ENCODE assay signal across 8 mouse cellular contexts in genomic region chr19:8897865-8898495, GRCm38 (mm10). TPM values are rescaled to one million over a fixed set of nuclear protein-coding genes. Genes with fewer than 3 reads are reported as not detected.
DNase-seq lines count a peak whose midpoint lies in the region; ATAC-seq lines count a peak whose summit lies in the region.

Ganab (plus strand) TSS chr19:8898071.

- under 1% methylated on average over 53 of the region's 53 CpGs for WGBS in hindbrain, embryonic 15.5 days

- peaks cover 16% of the 10 kb centered on the region for H3K36me3 ChIP-seq in hindbrain, embryonic 15.5 days

- no peaks in the 10 kb centered on the region for H3K27me3 ChIP-seq in hindbrain, embryonic 15.5 days

- peak within 1 kb of the TSS; percentile 84 for H3K9ac ChIP-seq in hindbrain, embryonic 15.5 days

- peak within 1 kb of the TSS; percentile 60 for H3K4me3 ChIP-seq in hindbrain, embryonic 15.5 days

- peak within 1 kb of the TSS; percentile 66 for H3K4me2 ChIP-seq in hindbrain, embryonic 15.5 days

- ATAC-seq in hindbrain, embryonic 15.5 days (ENCODE audit: low FRiP score, low read depth) = peak; percentile 98

- DNase-seq in R1 (ENCODE audit: low read depth, low spot score) = peak; percentile 98
- peak; percentile 94 to 97 for DNase-seq in cerebellum, postnatal 25 days
- DNase-seq in frontal cortex, postnatal 36 days (ENCODE audit: low spot score in 2 of 2) = peak; percentile 96 to 97
- DNase-seq in left cerebral cortex, adult 11 months (ENCODE audit: low spot score) = peak; percentile 93
- DNase-seq in lung, postnatal 4 days = peak; percentile 96 to 98
- peak; percentile 93 for DNase-seq in retina, postnatal 7 days (ENCODE audit: low read depth, low spot score)
- DNase-seq in urinary bladder, adult 2 months (ENCODE audit: low spot score) = peak; percentile 84

- no peaks in the 10 kb centered on the region for H3K9me3 ChIP-seq in hindbrain, embryonic 15.5 days

- H3K27ac ChIP-seq in hindbrain, embryonic 15.5 days (replicated peaks) = peak within 1 kb of the TSS; percentile 81

- H3K4me1 ChIP-seq in hindbrain, embryonic 15.5 days (replicated peaks) = peaks cover 29% of the 10 kb centered on the region

RNA-seq across cellular contexts. Expression of gene Ganab, which starts in this region (rescaled TPM):
- 83.0 and 84.9 TPM in 2 replicates for polyA plus RNA-seq in hindbrain, embryonic 15.5 days (2015; fragmentation: Nextera tagmentation; extraction: Ambion mirVana)
- 98.1 and 104 TPM in 2 replicates for polyA plus RNA-seq in urinary bladder, adult 2 months (2012; rRNA removed)

Comparison
In these comparisons a context has a peak if more than half of its experiments do, and no peak if none do; other contexts are left out.
1. Peak in every context shown above with its lines: DNase-seq, ATAC-seq, H3K4me3 ChIP-seq and H3K27ac ChIP-seq.